Mouse (Mus musculus): ENCODE measurements around the gene Sdccag8. TPM values are rescaled to one million over a fixed set of nuclear protein-coding genes. Genes with fewer than 3 reads are reported as not detected.
A peak's percentile ranks its signal among the peaks of the same experiment; 100 is the strongest.

Sdccag8 gene
- polyA plus RNA-seq, 1 experiment from 2014 or later = 11.1 TPM

DNA sequence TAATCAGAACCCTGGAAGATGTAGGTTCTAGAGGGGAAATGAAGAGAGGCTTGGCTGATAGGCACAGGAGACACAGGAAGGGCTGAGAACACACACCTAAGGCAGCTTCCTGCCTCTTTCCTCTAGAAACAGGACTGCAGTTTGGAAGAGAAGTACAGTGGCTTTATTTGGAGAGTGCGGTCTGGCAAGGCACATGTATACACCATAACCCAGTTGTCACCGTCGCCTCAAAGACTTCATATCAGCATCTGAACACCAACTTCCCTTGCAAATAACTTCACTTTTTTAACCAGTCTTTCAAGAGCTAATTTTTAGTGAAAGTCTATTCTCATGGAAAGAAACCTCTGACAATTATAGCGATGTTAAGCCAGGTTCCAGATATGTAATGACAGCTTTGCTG, 177.0 kb downstream of the Sdccag8 start:
- no peaks in the 10 kb centered on the region for H3K27me3 ChIP-seq (ENCODE audit: control insufficient read depth, insufficient read depth, low read length)
- H3K9me3 ChIP-seq (replicated peaks; ENCODE audit: control insufficient read depth, low read length) = no peaks in the 10 kb centered on the region
- 83% methylated on average over 4 of the region's 4 CpGs for WGBS
- no peak overlapping the region for H3K9ac ChIP-seq (ENCODE audit: low read length)
- H3K4me3 ChIP-seq (ENCODE audit: low read length) = no peak overlapping the region
- H3K4me1 ChIP-seq (ENCODE audit: control insufficient read depth, insufficient read depth, low read length) = peaks cover 23% of the 10 kb centered on the region
- no peak overlapping the region for H3K4me2 ChIP-seq (ENCODE audit: low read depth, low read length)
- H3K27ac ChIP-seq (ENCODE audit: low read length) = no peak overlapping the region
- no peak for ATAC-seq (replicated peaks; ENCODE audit: extremely low read depth, insufficient read depth, low FRiP score)
- no peaks in the 10 kb centered on the region for H3K36me3 ChIP-seq (ENCODE audit: control insufficient read depth, insufficient read depth)

DNA sequence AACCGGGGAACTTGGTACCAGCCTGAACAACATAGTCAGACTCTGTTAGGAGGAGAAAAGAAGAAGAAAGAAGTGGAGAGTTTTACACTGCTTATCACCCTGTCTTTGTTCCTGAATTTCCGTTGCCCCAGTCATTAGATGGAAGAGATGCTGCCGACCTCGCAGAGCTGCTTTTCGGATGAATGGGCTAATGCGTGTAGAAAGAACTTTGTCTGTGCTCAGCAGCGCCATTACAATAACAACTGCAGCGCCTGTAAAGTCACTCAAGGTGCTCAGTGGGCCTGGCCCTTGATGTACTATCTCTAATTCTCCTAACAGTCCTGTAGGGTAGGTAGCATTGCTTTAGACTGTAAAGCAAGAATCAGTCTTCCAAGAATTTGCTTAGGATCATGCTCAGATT, 178.1 kb downstream of the Sdccag8 start:
- no peaks in the 10 kb centered on the region for H3K9me3 ChIP-seq (replicated peaks; ENCODE audit: control insufficient read depth, low read length)
- H3K27ac ChIP-seq (ENCODE audit: low read length) = no peak overlapping the region
- no peak overlapping the region for H3K4me3 ChIP-seq (ENCODE audit: low read length)
- no peak overlapping the region for H3K4me2 ChIP-seq (ENCODE audit: low read depth, low read length)
- no peak for ATAC-seq (replicated peaks; ENCODE audit: extremely low read depth, insufficient read depth, low FRiP score)
- H3K9ac ChIP-seq (ENCODE audit: low read length) = no peak overlapping the region
- no peaks in the 10 kb centered on the region for H3K36me3 ChIP-seq (ENCODE audit: control insufficient read depth, insufficient read depth)
- H3K4me1 ChIP-seq (ENCODE audit: control insufficient read depth, insufficient read depth, low read length) = peaks cover 25% of the 10 kb centered on the region
- no peaks in the 10 kb centered on the region for H3K27me3 ChIP-seq (ENCODE audit: control insufficient read depth, insufficient read depth, low read length)
- 84% methylated on average over 8 of the region's 8 CpGs for WGBS

DNA sequence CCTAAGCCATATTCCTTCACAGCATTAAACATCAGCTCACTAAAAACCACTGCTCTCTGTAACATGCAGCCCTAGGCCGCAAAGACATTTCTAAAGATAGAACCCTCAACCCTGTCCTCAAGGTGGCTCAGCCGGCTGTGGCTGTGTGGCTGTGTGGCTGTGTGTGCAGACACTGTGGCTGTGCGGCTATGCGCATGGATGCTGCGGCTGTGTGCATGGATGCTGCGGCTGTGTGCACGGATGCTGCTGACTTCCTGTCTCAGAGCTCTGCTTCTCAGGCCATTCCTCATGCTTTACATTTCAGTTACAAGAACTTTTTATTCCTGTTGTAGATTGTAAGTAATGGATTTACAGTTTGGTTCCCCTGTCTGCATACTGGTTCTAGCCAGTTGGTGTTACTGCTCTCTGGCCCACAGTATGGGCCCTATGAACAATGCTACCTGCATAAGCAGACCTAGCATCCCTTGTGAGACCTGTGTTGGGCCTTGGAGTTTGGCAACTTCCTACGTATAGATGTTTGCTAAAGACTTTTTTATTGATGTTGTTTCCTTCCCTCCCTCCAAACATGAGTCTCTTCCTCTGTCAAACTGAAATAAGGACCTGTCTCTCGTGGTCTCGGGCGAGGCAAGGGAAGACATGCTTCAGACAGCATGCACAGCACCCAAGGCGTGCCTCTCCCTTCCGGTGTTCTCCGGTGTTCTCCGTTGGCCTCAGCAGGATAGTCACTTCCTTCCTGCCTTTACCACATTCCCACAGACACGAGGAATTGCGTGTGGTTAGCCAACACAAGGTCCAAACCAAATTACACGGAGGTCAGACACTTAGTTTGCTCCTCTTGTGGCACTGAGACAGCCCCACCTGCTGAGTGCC, 178.9 kb downstream of the Sdccag8 start:
- Histone ChIP-seq H3K9ac (ENCODE audit: low read length) (no peak overlapping the region), H3K27me3 (ENCODE audit: control insufficient read depth, insufficient read depth, low read length) (no peaks in the 10 kb centered on the region), H3K4me1 (ENCODE audit: control insufficient read depth, insufficient read depth, low read length) (peaks cover 20% of the 10 kb centered on the region), H3K9me3 (replicated peaks; ENCODE audit: control insufficient read depth, low read length) (no peaks in the 10 kb centered on the region), H3K36me3 (ENCODE audit: control insufficient read depth, insufficient read depth) (no peaks in the 10 kb centered on the region), H3K4me2 (ENCODE audit: low read depth, low read length) (no peak overlapping the region), H3K4me3 (ENCODE audit: low read length) (no peak overlapping the region), H3K27ac (ENCODE audit: low read length) (no peak overlapping the region)
- 62% methylated on average over 18 of the region's 18 CpGs for WGBS
- no peak for ATAC-seq (replicated peaks; ENCODE audit: extremely low read depth, insufficient read depth, low FRiP score)

DNA sequence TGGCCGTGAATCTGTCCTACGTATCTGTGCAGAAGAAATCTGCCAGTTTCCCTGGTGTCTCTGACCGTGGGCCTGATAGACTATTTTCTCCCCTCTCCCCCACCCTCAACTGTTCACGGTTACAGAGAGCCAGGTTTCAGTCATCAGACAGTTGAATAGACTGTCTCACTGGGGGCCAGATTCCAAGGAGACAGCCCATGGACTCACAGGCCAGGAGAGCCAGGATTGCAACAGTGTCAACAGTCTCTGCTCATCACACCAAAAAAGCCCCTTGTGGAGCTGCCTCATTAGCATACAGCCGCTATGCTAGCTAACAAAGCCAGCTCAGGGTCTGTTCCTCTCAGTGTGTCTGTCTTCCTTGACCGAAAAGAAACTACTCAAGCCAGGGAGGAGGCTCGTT, 179.6 kb downstream of the Sdccag8 start:
- Histone ChIP-seq H3K4me1 (ENCODE audit: control insufficient read depth, insufficient read depth, low read length) (peaks cover 20% of the 10 kb centered on the region), H3K4me3 (ENCODE audit: low read length) (no peak overlapping the region), H3K4me2 (ENCODE audit: low read depth, low read length) (no peak overlapping the region), H3K9me3 (replicated peaks; ENCODE audit: control insufficient read depth, low read length) (no peaks in the 10 kb centered on the region), H3K27me3 (ENCODE audit: control insufficient read depth, insufficient read depth, low read length) (no peaks in the 10 kb centered on the region), H3K36me3 (ENCODE audit: control insufficient read depth, insufficient read depth) (no peaks in the 10 kb centered on the region), H3K27ac (ENCODE audit: low read length) (no peak overlapping the region), H3K9ac (ENCODE audit: low read length) (no peak overlapping the region)
- no peak for ATAC-seq (replicated peaks; ENCODE audit: extremely low read depth, insufficient read depth, low FRiP score)
- 42% methylated on average over 7 of the region's 7 CpGs for WGBS

DNA sequence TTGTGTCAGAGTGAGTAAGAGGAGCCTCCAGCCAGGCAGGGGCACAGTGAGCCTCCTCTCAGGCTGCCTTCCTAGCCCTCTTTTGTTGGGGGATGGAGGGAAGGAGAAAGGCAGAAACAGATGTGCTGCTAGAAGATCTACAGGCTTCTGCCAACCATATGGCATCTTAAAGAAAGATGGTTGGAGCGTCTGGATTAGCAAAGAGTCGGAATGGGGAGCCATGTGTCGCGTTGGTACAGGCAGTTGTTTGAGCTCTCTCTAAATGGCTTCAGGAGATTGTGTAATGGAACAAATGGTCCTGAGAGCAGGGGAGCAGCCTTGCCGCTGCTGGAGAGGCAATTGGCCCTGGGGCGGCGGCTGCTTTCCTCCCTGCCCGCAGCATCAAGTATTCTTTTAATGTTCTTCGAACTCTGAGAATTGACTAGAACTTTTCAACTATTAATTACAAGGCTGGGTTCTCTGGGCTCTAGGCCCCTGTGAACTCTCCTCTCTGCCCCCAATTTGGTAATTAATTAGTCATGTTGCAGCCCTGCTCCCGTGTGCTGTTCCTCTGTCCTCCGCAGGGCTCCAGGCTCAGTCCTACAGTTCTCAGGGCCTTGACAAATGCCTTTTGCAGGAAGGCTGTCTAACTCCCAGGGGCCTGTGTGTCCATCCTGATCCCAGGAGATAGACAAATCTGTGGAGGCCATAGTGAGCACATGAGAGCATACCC, 180.4 kb downstream of the Sdccag8 start:
- Histone ChIP-seq H3K36me3 (ENCODE audit: control insufficient read depth, insufficient read depth) (no peaks in the 10 kb centered on the region), H3K9ac (ENCODE audit: low read length) (no peak overlapping the region), H3K27me3 (ENCODE audit: control insufficient read depth, insufficient read depth, low read length) (no peaks in the 10 kb centered on the region), H3K9me3 (replicated peaks; ENCODE audit: control insufficient read depth, low read length) (no peaks in the 10 kb centered on the region), H3K4me3 (ENCODE audit: low read length) (no peak overlapping the region), H3K27ac (ENCODE audit: low read length) (no peak overlapping the region), H3K4me2 (ENCODE audit: low read depth, low read length) (no peak overlapping the region), H3K4me1 (ENCODE audit: control insufficient read depth, insufficient read depth, low read length) (peaks cover 20% of the 10 kb centered on the region)
- WGBS = 79% methylated on average over 11 of the region's 11 CpGs
- no peak for ATAC-seq (replicated peaks; ENCODE audit: extremely low read depth, insufficient read depth, low FRiP score)

DNA sequence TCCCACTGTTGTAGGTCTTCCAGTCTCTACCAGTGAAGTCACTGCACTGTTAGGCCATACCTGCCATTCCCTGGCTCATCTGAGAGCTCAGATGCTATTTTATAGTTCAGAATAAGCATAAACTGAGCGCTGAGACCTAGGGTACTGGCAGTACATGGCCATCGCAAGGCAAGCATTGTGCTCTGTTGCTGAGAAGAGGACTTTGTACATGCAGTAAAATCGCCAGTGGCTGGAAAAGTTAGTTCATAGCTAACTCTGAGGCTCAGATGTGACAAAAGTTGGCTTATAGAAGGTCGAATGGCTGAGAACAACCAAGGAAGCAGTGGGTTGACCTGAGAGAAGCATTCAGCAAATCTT, 180.9 kb downstream of the Sdccag8 start:
- 87% methylated on average over 4 of the region's 4 CpGs for WGBS
- no peak for ATAC-seq (replicated peaks; ENCODE audit: extremely low read depth, insufficient read depth, low FRiP score)
- H3K27ac ChIP-seq (ENCODE audit: low read length) = no peak overlapping the region
- no peaks in the 10 kb centered on the region for H3K27me3 ChIP-seq (ENCODE audit: control insufficient read depth, insufficient read depth, low read length)
- peaks cover 20% of the 10 kb centered on the region for H3K4me1 ChIP-seq (ENCODE audit: control insufficient read depth, insufficient read depth, low read length)
- no peaks in the 10 kb centered on the region for H3K9me3 ChIP-seq (replicated peaks; ENCODE audit: control insufficient read depth, low read length)
- H3K4me2 ChIP-seq (ENCODE audit: low read depth, low read length) = no peak overlapping the region
- H3K4me3 ChIP-seq (ENCODE audit: low read length) = no peak overlapping the region
- no peak overlapping the region for H3K9ac ChIP-seq (ENCODE audit: low read length)
- no peaks in the 10 kb centered on the region for H3K36me3 ChIP-seq (ENCODE audit: control insufficient read depth, insufficient read depth)

DNA sequence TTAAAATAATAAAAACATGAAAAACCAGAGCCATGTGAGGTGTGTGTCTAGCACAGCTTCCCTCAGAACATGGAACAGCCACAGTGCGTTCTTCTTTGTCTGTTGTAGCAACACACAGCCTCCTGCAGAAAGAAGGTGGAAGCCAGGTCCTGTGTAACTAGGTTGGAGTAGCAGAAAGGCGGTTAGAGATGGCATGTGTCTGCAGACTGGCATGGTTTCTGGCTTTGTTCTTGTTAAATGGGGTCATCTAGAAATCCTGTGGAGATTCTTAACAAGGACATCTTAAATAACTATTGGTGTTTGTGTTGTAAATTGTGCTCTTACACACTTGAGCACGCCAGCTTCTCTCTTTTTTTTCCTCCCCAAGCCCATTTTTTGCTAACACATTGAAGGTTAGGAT, 181.7 kb downstream of the Sdccag8 start:
- no peak overlapping the region for H3K4me3 ChIP-seq (ENCODE audit: low read length)
- H3K4me2 ChIP-seq (ENCODE audit: low read depth, low read length) = no peak overlapping the region
- peaks cover 20% of the 10 kb centered on the region for H3K4me1 ChIP-seq (ENCODE audit: control insufficient read depth, insufficient read depth, low read length)
- no peaks in the 10 kb centered on the region for H3K9me3 ChIP-seq (replicated peaks; ENCODE audit: control insufficient read depth, low read length)
- no peak overlapping the region for H3K9ac ChIP-seq (ENCODE audit: low read length)
- 97% methylated on average over 3 of the region's 3 CpGs for WGBS
- H3K27me3 ChIP-seq (ENCODE audit: control insufficient read depth, insufficient read depth, low read length) = no peaks in the 10 kb centered on the region
- no peak overlapping the region for H3K27ac ChIP-seq (ENCODE audit: low read length)
- H3K36me3 ChIP-seq (ENCODE audit: control insufficient read depth, insufficient read depth) = no peaks in the 10 kb centered on the region
- no peak for ATAC-seq (replicated peaks; ENCODE audit: extremely low read depth, insufficient read depth, low FRiP score)

DNA sequence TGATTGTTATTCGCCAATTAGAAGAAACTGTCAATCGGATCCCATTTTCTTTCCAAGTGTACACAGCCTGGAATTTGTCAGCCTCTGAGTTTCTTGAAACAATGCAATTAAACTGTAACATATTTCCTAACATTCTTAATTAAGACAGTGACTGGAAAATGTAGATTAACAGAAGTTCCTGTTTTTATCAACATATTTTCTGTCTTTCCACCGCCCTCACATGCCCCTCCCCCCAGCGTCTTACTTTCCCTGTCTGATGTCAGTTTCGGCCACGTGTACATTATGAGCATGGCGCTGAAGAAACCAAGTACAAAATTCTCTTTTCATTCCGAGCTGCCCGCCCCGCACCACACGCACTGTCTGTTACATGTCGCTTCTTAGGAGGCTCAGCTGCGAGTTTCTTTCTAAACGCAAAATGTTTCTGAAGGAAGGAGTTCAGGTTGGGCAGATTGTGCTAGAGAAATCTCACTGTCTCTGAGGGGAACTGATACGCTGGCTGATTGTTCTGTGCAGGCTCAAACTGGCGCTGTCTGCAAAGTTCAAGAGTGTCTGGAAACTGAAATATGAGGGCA, 182.3 kb downstream of the Sdccag8 start:
- H3K4me2 ChIP-seq (ENCODE audit: low read depth, low read length) = peak overlapping the region; percentile 54
- peak overlapping the region; percentile 13; the same call in 1 of the 2 replicates for H3K4me3 ChIP-seq (ENCODE audit: low read length)
- WGBS = 37% methylated on average over 16 of the region's 16 CpGs
- H3K36me3 ChIP-seq (ENCODE audit: control insufficient read depth, insufficient read depth) = no peaks in the 10 kb centered on the region
- H3K27me3 ChIP-seq (ENCODE audit: control insufficient read depth, insufficient read depth, low read length) = no peaks in the 10 kb centered on the region
- H3K9ac ChIP-seq (ENCODE audit: low read length) = peak overlapping the region; percentile 42; the same call in 1 of the 2 replicates
- peaks cover 20% of the 10 kb centered on the region for H3K4me1 ChIP-seq (ENCODE audit: control insufficient read depth, insufficient read depth, low read length)
- H3K9me3 ChIP-seq (replicated peaks; ENCODE audit: control insufficient read depth, low read length) = no peaks in the 10 kb centered on the region
- 0 out of 2 replicates have a peak, but pooled peaks have one; percentile 12 for ATAC-seq (replicated peaks; ENCODE audit: extremely low read depth, insufficient read depth, low FRiP score)
- peak overlapping the region; percentile 18; the same call in 1 of the 2 replicates for H3K27ac ChIP-seq (ENCODE audit: low read length)

DNA sequence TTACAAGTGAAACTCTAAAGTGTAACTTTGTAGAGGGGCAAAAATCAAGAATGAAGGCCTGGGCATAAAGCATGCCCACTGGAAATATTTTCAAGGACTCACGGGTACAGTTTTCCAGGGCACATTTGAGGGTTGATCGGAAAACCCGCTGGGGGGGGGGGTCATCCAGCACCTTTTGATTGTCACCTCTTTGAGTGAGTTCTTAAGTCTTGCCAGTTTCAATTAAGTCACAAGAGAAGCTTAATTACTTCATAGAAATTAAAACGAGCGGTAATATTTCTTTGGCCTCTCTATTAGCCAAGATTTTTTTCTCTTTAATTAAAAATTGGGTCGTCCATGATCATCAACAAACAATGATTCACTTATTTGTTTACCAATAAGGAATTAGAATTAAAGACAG, 182.8 kb downstream of the Sdccag8 start:
- WGBS = 60% methylated on average over 6 of the region's 6 CpGs
- no peaks in the 10 kb centered on the region for H3K9me3 ChIP-seq (replicated peaks; ENCODE audit: control insufficient read depth, low read length)
- H3K4me3 ChIP-seq (ENCODE audit: low read length) = no peak overlapping the region
- ATAC-seq (replicated peaks; ENCODE audit: extremely low read depth, insufficient read depth, low FRiP score) = no peak
- H3K9ac ChIP-seq (ENCODE audit: low read length) = peak overlapping the region; percentile 42; the same call in 1 of the 2 replicates
- peak overlapping the region; percentile 18; the same call in 1 of the 2 replicates for H3K27ac ChIP-seq (ENCODE audit: low read length)
- H3K4me1 ChIP-seq (ENCODE audit: control insufficient read depth, insufficient read depth, low read length) = peaks cover 20% of the 10 kb centered on the region
- no peaks in the 10 kb centered on the region for H3K36me3 ChIP-seq (ENCODE audit: control insufficient read depth, insufficient read depth)
- peak overlapping the region; percentile 59 for H3K4me2 ChIP-seq (ENCODE audit: low read depth, low read length)
- no peaks in the 10 kb centered on the region for H3K27me3 ChIP-seq (ENCODE audit: control insufficient read depth, insufficient read depth, low read length)

All from heart, embryonic 16.5 days (tissue).